Mouse (Mus musculus) right cerebral cortex, postnatal 10 days (tissue): Measurements from ENCODE around the gene Tha1.

Source experiments
- DNase-seq, 2 experiments: peaks; one replicate each; pipeline ENCODE4 v3.0.0; 2021; ENCODE audit warnings: low spot score in 2 of 2

Tha1 gene

DNA sequence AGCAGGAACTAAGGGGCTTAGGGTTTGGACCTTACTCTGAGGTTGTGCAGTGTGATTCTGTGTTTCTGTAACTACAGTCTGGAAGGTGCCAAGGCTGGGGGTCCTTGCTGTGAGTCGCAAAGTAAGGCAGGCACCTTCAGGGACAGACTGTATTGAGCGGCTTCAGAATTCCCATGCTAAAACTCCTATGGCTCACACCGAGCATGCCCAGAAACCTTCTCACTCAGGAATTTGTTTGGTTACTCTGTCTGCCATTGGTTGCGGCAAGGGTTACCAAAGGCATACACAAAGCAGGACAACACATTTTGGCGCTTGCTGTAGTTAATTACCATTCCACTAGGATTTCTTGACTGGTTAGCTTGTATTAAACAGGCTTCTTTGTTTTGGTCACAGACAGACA lies 47.1 kb downstream of the Tha1 start:
- no peak for DNase-seq

DNA sequence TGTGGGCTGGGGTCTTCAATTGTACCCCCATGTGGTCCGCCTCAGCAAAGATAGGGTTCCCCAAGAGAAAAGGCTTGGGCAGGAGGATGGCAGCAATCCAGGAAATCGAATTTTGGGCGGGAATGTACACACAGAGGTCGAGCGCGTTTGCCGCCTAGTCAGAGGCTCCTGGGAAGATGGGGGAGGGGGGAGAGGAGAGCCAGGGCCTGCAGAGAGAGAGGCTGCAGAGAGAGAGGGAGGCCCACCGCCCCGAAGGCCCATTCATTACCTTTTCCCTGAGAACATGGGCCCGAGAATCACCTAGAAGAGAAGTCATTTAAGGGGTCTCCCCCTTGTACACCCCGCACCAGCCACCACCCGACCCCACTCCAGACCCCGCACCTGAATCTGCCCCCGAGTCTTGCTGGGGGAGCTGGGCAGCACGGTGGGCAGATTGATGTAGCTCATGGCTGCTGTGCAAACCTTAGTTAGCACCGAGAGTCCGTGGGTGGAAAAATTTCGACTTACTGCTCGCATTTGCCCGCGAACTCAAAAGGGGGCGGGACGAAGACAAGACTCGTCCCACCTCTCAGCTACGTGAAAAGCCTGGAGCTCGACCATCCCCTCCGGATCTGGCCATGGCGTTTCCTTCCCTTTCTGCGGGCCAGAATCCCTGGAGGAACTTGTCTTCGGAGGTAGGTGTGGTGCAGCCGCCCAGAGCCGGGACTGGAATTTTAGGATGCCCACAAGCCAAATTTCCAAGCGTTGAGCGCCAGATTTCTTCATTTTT lies 47.8 kb downstream of the Tha1 start, which contains the start of the genes Afmid and Tk1:
Gene Afmid (plus strand): TSS at position 592 of the 769 bp plus-strand sequence.
Gene Tk1 (minus strand): TSS at position 760 of the 769 bp plus-strand sequence.
- peak; percentile 79 to 80 for DNase-seq

DNA sequence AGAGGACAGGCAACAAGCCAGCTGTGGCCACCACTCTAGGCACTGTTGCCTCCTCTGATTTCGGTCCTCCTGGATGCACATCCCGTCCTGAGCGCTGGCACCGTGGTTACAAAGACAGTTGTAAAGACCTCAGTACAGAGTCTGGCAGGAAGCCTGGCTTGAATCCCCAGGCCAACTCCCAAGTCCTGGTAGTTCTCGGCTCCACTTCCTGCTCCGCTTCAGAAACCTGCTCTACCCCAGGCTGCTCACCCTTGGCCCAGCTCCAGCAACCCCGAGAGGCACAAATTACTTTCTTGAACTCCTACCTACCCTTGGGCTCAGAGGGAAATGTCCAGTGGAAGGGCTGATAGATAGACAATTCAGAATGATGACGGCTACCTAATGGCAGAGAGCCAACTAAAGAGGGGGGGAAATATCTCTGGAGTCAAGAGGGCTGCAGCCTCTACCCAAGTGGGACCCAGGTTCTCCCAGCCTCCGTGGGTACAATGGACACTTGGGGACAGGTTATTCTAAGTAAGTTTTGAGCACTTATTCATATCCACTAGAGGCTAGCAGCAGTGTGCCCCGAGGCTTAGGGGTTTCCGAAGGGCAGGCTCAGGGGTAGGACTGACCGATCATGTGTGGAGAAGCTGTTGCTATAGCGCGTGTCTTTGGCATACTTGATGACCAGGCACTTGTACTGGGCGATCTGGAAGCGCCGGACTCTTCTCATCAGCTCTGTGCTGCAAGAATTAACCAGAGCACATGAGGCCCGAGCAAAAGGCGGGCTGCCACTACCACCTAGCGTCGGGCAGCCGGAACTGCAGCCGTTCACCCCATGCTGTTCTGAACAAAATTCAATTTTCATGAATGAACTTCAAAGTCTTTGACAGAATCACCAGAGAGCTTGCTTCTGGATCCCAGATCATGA lies 49.0 kb downstream of the Tha1 start:
- DNase-seq = peak; percentile 84 to 88

DNA sequence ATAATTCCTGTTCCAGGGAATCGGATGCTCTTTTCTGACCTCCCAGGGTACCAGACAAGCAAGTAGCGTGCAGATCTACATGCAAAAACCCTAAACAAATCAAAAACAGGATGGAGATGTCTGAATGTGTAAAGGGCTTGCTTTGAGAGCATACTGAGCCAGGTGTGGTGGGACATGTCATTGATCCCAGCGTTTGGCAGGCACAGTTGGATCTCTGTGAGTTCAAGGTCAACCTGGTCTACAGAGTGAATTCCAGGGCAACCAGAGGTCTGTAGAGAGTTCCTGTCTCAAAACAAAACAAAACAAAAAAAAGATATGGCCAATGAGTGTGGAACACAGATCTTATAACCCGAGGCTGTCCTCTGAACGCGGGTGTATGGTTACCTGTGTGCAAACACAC lies 49.9 kb downstream of the Tha1 start:
- DNase-seq = no peak

DNA sequence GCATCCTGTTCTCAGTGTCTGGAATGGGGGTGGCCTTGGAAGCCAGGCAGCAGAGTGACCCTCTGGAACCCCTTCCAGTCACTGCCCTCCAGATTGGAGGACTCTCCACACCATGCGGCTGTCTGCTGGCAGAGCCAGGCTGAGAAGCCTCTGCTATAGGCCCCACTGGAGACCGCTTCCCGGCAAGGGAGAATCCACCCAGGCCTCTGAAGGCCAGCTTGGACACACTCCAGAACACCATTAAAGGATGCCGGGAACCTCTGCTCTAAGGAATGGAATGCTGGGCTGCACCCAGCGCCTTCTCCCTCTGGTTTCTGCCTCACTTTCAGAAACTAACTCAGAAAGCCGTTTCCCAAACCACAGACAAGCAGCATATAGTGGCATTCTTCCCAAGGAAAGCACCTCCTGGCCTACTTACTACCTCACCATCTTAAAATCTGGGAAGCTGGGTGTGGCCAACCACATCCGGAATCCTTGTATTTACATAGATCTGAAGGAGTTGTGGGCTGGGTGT lies 50.5 kb downstream of the Tha1 start:
- no peak for DNase-seq

DNA sequence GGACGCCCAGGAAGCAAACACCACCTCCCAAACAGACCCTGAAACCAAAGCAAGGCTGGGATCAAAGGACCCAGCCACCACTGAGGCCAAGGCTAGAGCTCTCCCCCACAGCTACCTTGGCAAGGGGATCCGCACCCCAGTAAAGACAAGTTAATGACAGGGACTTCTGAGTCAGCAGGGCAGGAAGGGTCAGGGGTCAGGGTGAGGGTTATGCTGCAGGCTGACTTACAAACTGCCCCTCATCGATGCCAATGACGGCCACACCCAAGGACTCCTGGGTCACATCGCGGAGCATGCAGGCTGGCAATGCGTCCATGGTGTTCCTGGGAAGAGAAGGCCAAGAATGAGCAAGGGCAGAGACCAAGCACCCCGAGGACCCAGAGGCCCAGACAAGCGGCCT lies 51.4 kb downstream of the Tha1 start:
- DNase-seq = no peak

DNA sequence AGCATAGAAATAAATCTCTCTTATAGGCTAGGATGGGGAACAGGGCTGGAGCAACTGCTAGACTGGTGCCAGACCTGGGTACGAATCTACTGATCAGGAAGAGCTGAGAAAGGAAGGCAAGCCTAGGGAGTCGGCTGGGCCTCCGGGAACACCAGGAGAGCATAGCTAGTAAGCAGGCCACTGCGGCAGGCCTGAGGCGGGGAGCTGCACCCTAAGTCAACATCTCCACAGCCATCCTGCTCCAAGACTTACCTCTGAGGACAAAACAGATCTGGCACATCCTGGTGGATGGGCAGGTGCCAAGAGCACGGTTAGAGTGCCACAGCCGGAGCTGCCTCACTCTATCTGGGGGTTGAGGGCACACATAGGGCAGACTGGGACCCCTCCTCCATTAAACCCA lies 53.1 kb downstream of the Tha1 start:
- DNase-seq = no peak

DNA sequence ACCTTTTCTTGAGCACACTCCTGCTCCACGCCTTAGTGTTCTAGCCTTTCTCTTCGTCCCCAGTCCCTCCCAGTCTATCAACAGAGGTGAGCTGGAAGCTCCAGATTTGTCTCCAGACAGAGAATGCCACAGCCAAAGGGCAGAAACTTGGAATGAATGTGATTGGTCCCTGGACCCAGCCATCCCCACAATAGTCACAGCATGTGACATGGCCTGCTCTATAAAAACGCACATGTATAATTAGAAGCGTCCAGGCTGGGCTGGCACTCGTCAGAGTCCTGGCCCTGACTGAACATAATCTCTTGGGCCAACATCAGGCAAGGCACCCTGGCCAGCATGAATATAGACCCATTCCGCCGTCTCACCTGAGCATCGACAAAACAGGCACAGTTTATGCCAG lies 54.2 kb downstream of the Tha1 start:
- DNase-seq = no peak
